Mouse (Mus musculus): ENCODE measurements around the gene Prmt1.

Prmt1 gene

GRCm38 (mm10) chr7:44986192-44986878 lies at the start of gene Prmt1:
Gene Prmt1, minus strand, starts transcription at chr7:44986568.
- DNase-seq, result peak; percentile 96 to 99

- DNase-seq, result no peak
Measured at GRCm38 (mm10) chr7:45035631-45036030, 49.3 kb upstream of the Prmt1 start.

GRCm38 (mm10) chr7:45033722-45034359 lies 47.5 kb upstream of the Prmt1 start:
- DNase-seq, result no peak

- no peak for DNase-seq
Measured at GRCm38 (mm10) chr7:45030857-45031256, 44.5 kb upstream of the Prmt1 start.

- DNase-seq, result peak in 1 of 2 experiments; percentile 23
Measured at GRCm38 (mm10) chr7:45029995-45030394, 43.6 kb upstream of the Prmt1 start.

- DNase-seq, result no peak
Measured at GRCm38 (mm10) chr7:45028351-45028750, 42.0 kb upstream of the Prmt1 start.

GRCm38 (mm10) chr7:45027761-45028160 lies 41.4 kb upstream of the Prmt1 start:
- DNase-seq, result no peak

- DNase-seq, result no peak
Measured at GRCm38 (mm10) chr7:45026256-45026655, 39.9 kb upstream of the Prmt1 start.

- DNase-seq, result peak in 1 of 2 experiments; percentile 36
Measured at GRCm38 (mm10) chr7:45025601-45026220, 39.3 kb upstream of the Prmt1 start.

GRCm38 (mm10) chr7:45024281-45025248 lies 38.2 kb upstream of the Prmt1 start:
- DNase-seq, result peak in 1 of 2 experiments; percentile 31

- DNase-seq, result peak in 1 of 2 experiments; percentile 41
Measured at GRCm38 (mm10) chr7:45023711-45024110, 37.3 kb upstream of the Prmt1 start.

- DNase-seq, result peak in 1 of 2 experiments; percentile 36
Measured at GRCm38 (mm10) chr7:45020225-45020624, 33.9 kb upstream of the Prmt1 start.

- peak; percentile 74 to 88 for DNase-seq
Measured at GRCm38 (mm10) chr7:45019031-45019571, 32.7 kb upstream of the Prmt1 start.

- DNase-seq, result peak; percentile 92 to 97
Measured at GRCm38 (mm10) chr7:45017242-45018061, 31.1 kb upstream of the Prmt1 start, which contains the start of gene Rras. Gene Rras, plus strand, starts transcription at chr7:45017961.

- no peak for DNase-seq
Measured at GRCm38 (mm10) chr7:45016761-45017160, 30.4 kb upstream of the Prmt1 start.

- peak; percentile 100 for DNase-seq
Measured at GRCm38 (mm10) chr7:45015957-45016612, 29.7 kb upstream of the Prmt1 start, which contains the start of gene Scaf1. Gene Scaf1, minus strand, starts transcription at chr7:45016363.

- DNase-seq, result no peak
Measured at GRCm38 (mm10) chr7:45015344-45015956, 29.1 kb upstream of the Prmt1 start.

GRCm38 (mm10) chr7:45014096-45014451 lies 27.7 kb upstream of the Prmt1 start:
- DNase-seq, result no peak

GRCm38 (mm10) chr7:45013366-45014095 lies 27.2 kb upstream of the Prmt1 start:
- no peak for DNase-seq

- DNase-seq, result no peak
Measured at GRCm38 (mm10) chr7:45012824-45013223, 26.5 kb upstream of the Prmt1 start.

All from kidney, postnatal 25 days (tissue).